Mouse (Mus musculus) liver, adult 2 months (tissue): ENCODE data around the gene Glis3.

Experiments used
- CTCF ChIP-seq: fragments of 200-500 bp; IDR thresholded peaks from 2 replicates; pipeline ENCODE4 v1.5.1; 2011; ENCODE audit warnings: low read depth, low read length, control low read depth
- POLR2A ChIP-seq: fragments of 200-500 bp; IDR thresholded peaks from 2 replicates; pipeline ENCODE4 v1.6.1; 2011; ENCODE audit warnings: low read length, control low read depth; ENCODE audit not compliant: insufficient read depth; ENCODE audit errors: extremely low read depth

DNA sequence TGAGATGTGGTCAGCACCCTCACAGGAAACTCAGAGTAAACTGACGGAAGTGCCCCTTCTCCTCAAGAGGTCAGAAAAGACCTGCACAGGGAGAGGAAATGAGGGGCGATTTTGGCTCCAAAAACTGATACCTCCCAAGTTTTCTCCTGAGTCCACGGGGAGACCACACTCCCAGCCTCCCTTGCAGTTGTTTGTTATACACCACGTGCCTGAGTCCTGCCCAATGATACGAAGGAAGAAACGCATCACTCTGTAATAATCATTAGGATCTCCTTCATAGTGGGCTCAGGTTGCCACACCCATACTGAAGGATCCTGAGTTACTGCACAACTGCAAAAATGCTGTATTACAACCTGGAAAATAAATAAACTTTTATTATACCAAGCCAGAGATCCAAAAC is 161.0 kb downstream of the Glis3 start:
- no peak for TF ChIP-seq CTCF
- TF ChIP-seq POLR2A, result no peak
